Mouse (Mus musculus): ENCODE results near the gene Sirt4. TPM values are rescaled to one million over a fixed set of nuclear protein-coding genes. Genes with fewer than 3 reads are reported as not detected.

The Sirt4 gene
- polyA plus RNA-seq (2014; fragmentation: Nextera tagmentation; extraction: Ambion mirVana) = 12.7 and 17.2 TPM in 2 replicates

GRCm38 (mm10) chr5:115483947-115484920 is at the start of gene Sirt4:
Gene Sirt4, minus strand, starts transcription at chr5:115484725.
- peak within 1 kb of the TSS; percentile 48 for H3K9ac ChIP-seq (replicated peaks; ENCODE audit: low read length)
- H3K9me3 ChIP-seq (replicated peaks; ENCODE audit: control insufficient read depth, low read length) = no peaks in the 10 kb centered on the region
- peak within 1 kb of the TSS; percentile 42 for H3K4me2 ChIP-seq (ENCODE audit: low read depth, low read length)
- H3K4me3 ChIP-seq (ENCODE audit: low read depth, low read length) = peak within 1 kb of the TSS; percentile 38
- peak; percentile 72 for ATAC-seq (replicated peaks; ENCODE audit: insufficient number of reproducible peaks, low FRiP score, low TSS enrichment, low read depth)
- peaks cover 6% of the 10 kb centered on the region for H3K27me3 ChIP-seq (ENCODE audit: control insufficient read depth, insufficient read depth, low read length)
- no peak within 1 kb of the TSS for H3K27ac ChIP-seq (replicated peaks; ENCODE audit: low read depth, low read length)
- 7% methylated on average over 30 of the region's 30 CpGs for WGBS
- DNase-seq (ENCODE audit: low spot score) = peak; percentile 99
- H3K4me1 ChIP-seq (ENCODE audit: control insufficient read depth, insufficient read depth, low read length) = no peaks in the 10 kb centered on the region
- H3K36me3 ChIP-seq (replicated peaks; ENCODE audit: control insufficient read depth, insufficient read depth, low read depth, low read length) = no peaks in the 10 kb centered on the region

GRCm38 (mm10) chr5:115531671-115532270 is 47.2 kb upstream of the Sirt4 start:
- 0 out of 2 replicates have a peak overlapping the region, but pooled peaks have one; percentile 32 for H3K9ac ChIP-seq (replicated peaks; ENCODE audit: low read length)
- H3K9me3 ChIP-seq (replicated peaks; ENCODE audit: control insufficient read depth, low read length) = no peaks in the 10 kb centered on the region
- H3K36me3 ChIP-seq (replicated peaks; ENCODE audit: control insufficient read depth, insufficient read depth, low read depth, low read length) = no peaks in the 10 kb centered on the region
- no peak for DNase-seq (ENCODE audit: low spot score)
- H3K27me3 ChIP-seq (ENCODE audit: control insufficient read depth, insufficient read depth, low read length) = no peaks in the 10 kb centered on the region
- 44% methylated on average over 18 of the region's 18 CpGs for WGBS
- 0 out of 2 replicates have a peak overlapping the region, but pooled peaks have one; percentile 25 for H3K27ac ChIP-seq (replicated peaks; ENCODE audit: low read depth, low read length)
- H3K4me3 ChIP-seq (ENCODE audit: low read depth, low read length) = no peak overlapping the region
- peak overlapping the region; percentile 3; the same call in 1 of the 2 replicates for H3K4me2 ChIP-seq (ENCODE audit: low read depth, low read length)
- 0 out of 2 replicates have a peak, but pooled peaks have one; percentile 27 for ATAC-seq (replicated peaks; ENCODE audit: insufficient number of reproducible peaks, low FRiP score, low TSS enrichment, low read depth)
- H3K4me1 ChIP-seq (ENCODE audit: control insufficient read depth, insufficient read depth, low read length) = peaks cover 45% of the 10 kb centered on the region

- Histone ChIP-seq H3K27ac (replicated peaks; ENCODE audit: low read depth, low read length) (peak overlapping the region; percentile 31), H3K4me1 (ENCODE audit: control insufficient read depth, insufficient read depth, low read length) (peaks cover 45% of the 10 kb centered on the region), H3K9ac (replicated peaks; ENCODE audit: low read length) (peak overlapping the region; percentile 4; the same call in 1 of the 2 replicates), H3K27me3 (ENCODE audit: control insufficient read depth, insufficient read depth, low read length) (no peaks in the 10 kb centered on the region), H3K36me3 (replicated peaks; ENCODE audit: control insufficient read depth, insufficient read depth, low read depth, low read length) (no peaks in the 10 kb centered on the region), H3K9me3 (replicated peaks; ENCODE audit: control insufficient read depth, low read length) (no peaks in the 10 kb centered on the region), H3K4me2 (ENCODE audit: low read depth, low read length) (no peak overlapping the region; the same call in 1 of the 2 replicates), H3K4me3 (ENCODE audit: low read depth, low read length) (no peak overlapping the region)
- ATAC-seq (replicated peaks; ENCODE audit: insufficient number of reproducible peaks, low FRiP score, low TSS enrichment, low read depth) = no peak
- 59% methylated on average over 8 of the region's 8 CpGs for WGBS
- no peak for DNase-seq (ENCODE audit: low spot score)
These were observed 45.9 kb upstream of the Sirt4 start for GRCm38 (mm10) chr5:115530447-115530809.

- no peak for ATAC-seq (replicated peaks; ENCODE audit: insufficient number of reproducible peaks, low FRiP score, low TSS enrichment, low read depth)
These were observed 45.4 kb upstream of the Sirt4 start for GRCm38 (mm10) chr5:115529742-115530446.

GRCm38 (mm10) chr5:115529364-115529741 is 44.8 kb upstream of the Sirt4 start:
- no peaks in the 10 kb centered on the region for H3K9me3 ChIP-seq (replicated peaks; ENCODE audit: control insufficient read depth, low read length)
- no peak overlapping the region for H3K9ac ChIP-seq (replicated peaks; ENCODE audit: low read length)
- ATAC-seq (replicated peaks; ENCODE audit: insufficient number of reproducible peaks, low FRiP score, low TSS enrichment, low read depth) = no peak
- H3K4me3 ChIP-seq (ENCODE audit: low read depth, low read length) = no peak overlapping the region
- 65% methylated on average over 8 of the region's 8 CpGs for WGBS
- H3K27me3 ChIP-seq (ENCODE audit: control insufficient read depth, insufficient read depth, low read length) = no peaks in the 10 kb centered on the region
- peak overlapping the region; percentile 31; the same call in 1 of the 2 replicates for H3K27ac ChIP-seq (replicated peaks; ENCODE audit: low read depth, low read length)
- DNase-seq (ENCODE audit: low spot score) = no peak
- H3K4me1 ChIP-seq (ENCODE audit: control insufficient read depth, insufficient read depth, low read length) = peaks cover 43% of the 10 kb centered on the region
- H3K36me3 ChIP-seq (replicated peaks; ENCODE audit: control insufficient read depth, insufficient read depth, low read depth, low read length) = no peaks in the 10 kb centered on the region
- H3K4me2 ChIP-seq (ENCODE audit: low read depth, low read length) = no peak overlapping the region

More at GRCm38 (mm10) chr5:115529742-115530446, 45.4 kb upstream of the Sirt4 start:
- no peaks in the 10 kb centered on the region for H3K27me3 ChIP-seq (ENCODE audit: control insufficient read depth, insufficient read depth, low read length)
- H3K4me2 ChIP-seq (ENCODE audit: low read depth, low read length) = no peak overlapping the region; the same call in none of the 2 replicates
- H3K4me1 ChIP-seq (ENCODE audit: control insufficient read depth, insufficient read depth, low read length) = peaks cover 45% of the 10 kb centered on the region
- H3K36me3 ChIP-seq (replicated peaks; ENCODE audit: control insufficient read depth, insufficient read depth, low read depth, low read length) = no peaks in the 10 kb centered on the region
- no peaks in the 10 kb centered on the region for H3K9me3 ChIP-seq (replicated peaks; ENCODE audit: control insufficient read depth, low read length)
- no peak overlapping the region; the same call in 1 of the 2 replicates for H3K4me3 ChIP-seq (ENCODE audit: low read depth, low read length)
- 54% methylated on average over 7 of the region's 7 CpGs for WGBS
- H3K9ac ChIP-seq (replicated peaks; ENCODE audit: low read length) = peak overlapping the region; percentile 18; the same call in 1 of the 2 replicates
- DNase-seq (ENCODE audit: low spot score) = no peak
- peak overlapping the region; percentile 31 for H3K27ac ChIP-seq (replicated peaks; ENCODE audit: low read depth, low read length)

- H3K4me1 ChIP-seq (ENCODE audit: control insufficient read depth, insufficient read depth, low read length) = peaks cover 41% of the 10 kb centered on the region
- H3K27me3 ChIP-seq (ENCODE audit: control insufficient read depth, insufficient read depth, low read length) = no peaks in the 10 kb centered on the region
- no peak overlapping the region for H3K4me2 ChIP-seq (ENCODE audit: low read depth, low read length)
- H3K36me3 ChIP-seq (replicated peaks; ENCODE audit: control insufficient read depth, insufficient read depth, low read depth, low read length) = no peaks in the 10 kb centered on the region
- no peak for DNase-seq (ENCODE audit: low spot score)
- H3K27ac ChIP-seq (replicated peaks; ENCODE audit: low read depth, low read length) = no peak overlapping the region
- H3K9me3 ChIP-seq (replicated peaks; ENCODE audit: control insufficient read depth, low read length) = no peaks in the 10 kb centered on the region
- 85% methylated on average over 5 of the region's 5 CpGs for WGBS
- no peak overlapping the region for H3K9ac ChIP-seq (replicated peaks; ENCODE audit: low read length)
- no peak for ATAC-seq (replicated peaks; ENCODE audit: insufficient number of reproducible peaks, low FRiP score, low TSS enrichment, low read depth)
- H3K4me3 ChIP-seq (ENCODE audit: low read depth, low read length) = no peak overlapping the region
These were observed 43.6 kb upstream of the Sirt4 start for GRCm38 (mm10) chr5:115528128-115528527.

- ATAC-seq (replicated peaks; ENCODE audit: insufficient number of reproducible peaks, low FRiP score, low TSS enrichment, low read depth) = no peak
- no peak overlapping the region for H3K27ac ChIP-seq (replicated peaks; ENCODE audit: low read depth, low read length)
- peaks cover 37% of the 10 kb centered on the region for H3K4me1 ChIP-seq (ENCODE audit: control insufficient read depth, insufficient read depth, low read length)
- 86% methylated on average over 17 of the region's 17 CpGs for WGBS
- no peaks in the 10 kb centered on the region for H3K36me3 ChIP-seq (replicated peaks; ENCODE audit: control insufficient read depth, insufficient read depth, low read depth, low read length)
- H3K4me2 ChIP-seq (ENCODE audit: low read depth, low read length) = no peak overlapping the region
- no peak overlapping the region for H3K9ac ChIP-seq (replicated peaks; ENCODE audit: low read length)
- DNase-seq (ENCODE audit: low spot score) = no peak
- no peak overlapping the region for H3K4me3 ChIP-seq (ENCODE audit: low read depth, low read length)
- no peaks in the 10 kb centered on the region for H3K9me3 ChIP-seq (replicated peaks; ENCODE audit: control insufficient read depth, low read length)
- H3K27me3 ChIP-seq (ENCODE audit: control insufficient read depth, insufficient read depth, low read length) = no peaks in the 10 kb centered on the region
These were observed 42.1 kb upstream of the Sirt4 start for GRCm38 (mm10) chr5:115526456-115527202.
